Mouse (Mus musculus) ES-Bruce4 (cell line): ENCODE data around the gene Arl3. TPM values are rescaled to one million over a fixed set of nuclear protein-coding genes. Genes with fewer than 3 reads are reported as not detected.

Source experiments
- H3K27ac ChIP-seq: 2 replicates; pipeline ENCODE4 v1.5.1; 2012; ENCODE audit warnings: low read length, inconsistent platforms; ENCODE audit not compliant: insufficient read depth
- H3K27me3 ChIP-seq: 2 replicates; pipeline ENCODE4 v1.6.1; 2012; ENCODE audit warnings: mild to moderate bottlenecking, low read length, inconsistent platforms; ENCODE audit not compliant: control insufficient read depth, poor library complexity, insufficient read depth, severe bottlenecking
- H3K36me3 ChIP-seq: 2 replicates; pipeline ENCODE4 v1.6.1; 2012; ENCODE audit warnings: inconsistent platforms, mild to moderate bottlenecking, low read length, moderate library complexity; ENCODE audit not compliant: control insufficient read depth, poor library complexity, insufficient read depth, severe bottlenecking
- H3K4me1 ChIP-seq: one replicate; pipeline ENCODE4 v1.8.1; 2011; ENCODE audit warnings: low read length; ENCODE audit not compliant: control insufficient read depth, insufficient read depth
- H3K4me3 ChIP-seq: 2 replicates; pipeline ENCODE4 v1.5.1; 2011; ENCODE audit warnings: low read depth, mild to moderate bottlenecking, low read length
- H3K9ac ChIP-seq: 2 replicates; pipeline ENCODE4 v1.6.1; 2012; ENCODE audit warnings: low read depth, mild to moderate bottlenecking, inconsistent platforms; ENCODE audit not compliant: poor library complexity, severe bottlenecking
- H3K9me3 ChIP-seq: replicated peaks from 2 replicates; pipeline ENCODE4 v1.6.1; 2012; ENCODE audit warnings: mild to moderate bottlenecking, low read length, inconsistent platforms; ENCODE audit not compliant: control insufficient read depth, poor library complexity, insufficient read depth, severe bottlenecking
- CTCF ChIP-seq: IDR thresholded peaks from one replicate; pipeline ENCODE4 v1.8.1; 2011; ENCODE audit warnings: low read depth, low read length
- EP300 ChIP-seq: IDR thresholded peaks from 2 replicates; pipeline ENCODE4 v1.6.1; 2011; ENCODE audit warnings: low read depth, low read length; ENCODE audit not compliant: insufficient read depth
- POLR2A ChIP-seq: IDR thresholded peaks from one replicate; pipeline ENCODE4 v1.8.1; 2011; ENCODE audit warnings: low read length; ENCODE audit not compliant: insufficient read depth
- polyA plus RNA-seq: library from polyadenylated mRNA; stranded (reverse); fragments of >200 nt; gene quantifications from 2 replicates; pipeline ENCODE4 v1.2.4, GENCODE M21; 2011; ENCODE audit warnings: low read depth; ENCODE audit not compliant: missing spikeins, insufficient read depth, insufficient read length

Gene Arl3
- polyA plus RNA-seq, 1 experiment: 95.8 TPM

- Histone ChIP-seq H3K4me1 (peaks cover 5% of the 10 kb centered on the region), H3K9me3 (no peaks in the 10 kb centered on the region), H3K27me3 (no peaks in the 10 kb centered on the region), H3K9ac (no peak overlapping the region), H3K4me3 (no peak overlapping the region), H3K36me3 (peaks cover 6% of the 10 kb centered on the region; the same call in 1 of the 2 replicates), H3K27ac (no peak overlapping the region)
- TF ChIP-seq CTCF (no peak), POLR2A (no peak), EP300 (no peak)
Measured at GRCm38 (mm10) chr19:46547565-46547964, 25.4 kb downstream of the Arl3 start.

DNA sequence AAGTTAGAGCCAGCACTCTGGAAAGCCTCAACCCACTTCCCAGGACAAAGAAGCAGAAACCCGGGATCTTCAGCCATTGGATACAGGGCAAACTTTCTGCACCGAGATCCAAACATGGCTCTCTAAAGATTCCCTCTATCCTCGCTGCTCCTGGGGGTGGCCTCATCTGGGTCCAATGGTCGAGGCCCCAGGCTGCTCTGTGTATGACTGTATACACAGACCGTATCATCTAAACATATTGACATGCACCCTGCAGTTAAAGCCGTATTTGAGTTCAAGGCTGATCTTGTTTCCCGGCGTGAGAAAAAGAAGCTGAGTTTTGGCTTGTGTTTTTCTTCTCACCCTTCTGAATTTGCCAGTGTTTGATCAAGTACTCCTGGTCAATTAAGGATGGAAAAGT is 30.2 kb downstream of the Arl3 start:
- Histone ChIP-seq H3K9me3 (no peaks in the 10 kb centered on the region), H3K27me3 (no peaks in the 10 kb centered on the region), H3K36me3 (peaks cover 2% of the 10 kb centered on the region; the same call in 1 of the 2 replicates), H3K27ac (no peak overlapping the region), H3K9ac (no peak overlapping the region), H3K4me1 (no peaks in the 10 kb centered on the region), H3K4me3 (no peak overlapping the region)
- TF ChIP-seq EP300: no peak
- no peak for TF ChIP-seq CTCF
- no peak for TF ChIP-seq POLR2A

GRCm38 (mm10) chr19:46538213-46538612 is 34.8 kb downstream of the Arl3 start:
- Histone ChIP-seq H3K4me1 (no peaks in the 10 kb centered on the region), H3K4me3 (no peak overlapping the region), H3K36me3 (peaks cover 2% of the 10 kb centered on the region; the same call in 1 of the 2 replicates), H3K27ac (no peak overlapping the region), H3K9me3 (no peaks in the 10 kb centered on the region), H3K27me3 (no peaks in the 10 kb centered on the region), H3K9ac (no peak overlapping the region)
- no peak for TF ChIP-seq EP300
- TF ChIP-seq CTCF: peak; percentile 61
- TF ChIP-seq POLR2A: no peak

DNA sequence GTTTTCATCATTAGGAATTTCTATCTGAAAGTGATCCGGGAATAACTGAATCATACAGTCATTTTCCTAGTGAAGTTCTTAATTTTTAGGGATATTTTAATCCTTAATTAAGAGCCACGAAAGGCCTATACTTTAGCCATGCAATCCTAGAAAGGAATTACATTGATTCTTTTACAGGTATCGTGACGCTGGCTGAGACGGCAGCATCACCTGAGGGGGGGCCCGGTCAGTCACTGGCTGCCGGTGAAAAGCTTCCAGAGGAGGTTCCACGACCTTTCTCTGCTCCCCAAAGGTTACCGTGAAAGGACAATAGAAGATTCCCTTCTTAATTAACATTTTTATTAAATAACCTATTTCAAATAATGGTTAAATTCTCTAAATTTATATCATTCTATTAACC is 35.6 kb downstream of the Arl3 start:
- Histone ChIP-seq H3K4me1 (peaks cover under 1% of the 10 kb centered on the region), H3K36me3 (no peaks in the 10 kb centered on the region), H3K4me3 (no peak overlapping the region), H3K9ac (no peak overlapping the region), H3K27ac (no peak overlapping the region), H3K27me3 (no peaks in the 10 kb centered on the region), H3K9me3 (no peaks in the 10 kb centered on the region)
- no peak for TF ChIP-seq POLR2A
- no peak for TF ChIP-seq EP300
- TF ChIP-seq CTCF: no peak

DNA sequence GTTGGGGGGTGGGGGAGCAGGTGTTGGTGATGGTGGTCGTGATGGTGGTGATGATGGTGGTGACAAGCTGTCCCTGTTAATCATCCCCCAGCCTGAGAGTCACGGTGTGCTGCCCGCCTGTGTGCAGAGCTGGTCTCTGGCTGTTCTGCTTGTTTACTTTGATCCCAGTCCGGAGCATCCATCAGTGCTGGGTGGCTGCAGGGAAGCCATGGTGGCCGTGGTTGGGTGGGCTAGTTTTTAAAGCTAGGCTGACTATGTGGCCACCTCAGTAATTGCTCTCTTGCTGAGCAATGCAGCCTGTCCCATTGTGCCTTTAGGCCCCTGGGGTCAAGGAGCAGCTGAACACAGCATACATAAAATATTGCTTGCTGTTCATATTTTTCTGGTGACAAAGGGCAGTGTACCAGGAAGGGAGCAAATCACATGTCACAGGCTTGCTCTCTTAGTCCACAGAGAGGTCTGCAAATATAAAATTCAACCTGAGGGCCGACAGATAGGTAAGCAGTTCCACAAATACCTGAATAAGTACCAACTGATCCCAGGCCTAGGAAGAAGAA is 38.4 kb downstream of the Arl3 start:
- H3K27me3 ChIP-seq: no peaks in the 10 kb centered on the region
- no peaks in the 10 kb centered on the region for H3K9me3 ChIP-seq
- no peak overlapping the region for H3K9ac ChIP-seq
- H3K36me3 ChIP-seq: no peaks in the 10 kb centered on the region
- no peak for TF ChIP-seq POLR2A
- TF ChIP-seq CTCF: no peak
- no peak for TF ChIP-seq EP300
- H3K4me3 ChIP-seq: no peak overlapping the region
- peaks cover 9% of the 10 kb centered on the region for H3K4me1 ChIP-seq
- H3K27ac ChIP-seq: no peak overlapping the region

DNA sequence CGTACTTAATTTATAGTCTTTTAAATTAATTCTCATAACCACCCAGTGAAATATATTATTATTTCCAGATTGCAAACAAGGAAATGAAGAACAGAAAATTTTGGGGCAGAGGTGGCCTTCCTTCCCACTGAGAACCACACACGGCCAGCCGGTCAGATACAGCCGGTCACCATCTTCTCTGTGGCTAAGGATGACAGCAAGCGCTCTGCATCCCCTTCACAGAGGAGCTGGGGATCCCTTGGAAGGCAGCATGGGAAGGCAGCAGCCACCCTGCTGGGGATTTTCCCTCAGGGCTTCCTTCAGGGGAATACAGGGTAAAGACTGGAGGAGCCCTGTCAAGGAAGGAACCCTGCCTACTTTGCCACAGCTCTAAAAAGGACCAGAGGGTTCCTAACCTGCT is 39.5 kb downstream of the Arl3 start:
- Histone ChIP-seq H3K9me3 (no peaks in the 10 kb centered on the region), H3K9ac (no peak overlapping the region), H3K27me3 (no peaks in the 10 kb centered on the region), H3K27ac (no peak overlapping the region), H3K4me3 (no peak overlapping the region), H3K36me3 (no peaks in the 10 kb centered on the region), H3K4me1 (peaks cover 12% of the 10 kb centered on the region)
- TF ChIP-seq POLR2A (no peak), CTCF (no peak), EP300 (no peak)
